9 mouse cellular contexts compared by ENCODE assay signal in genomic region chr14:34309907-34310233, GRCm38 (mm10). TPM values are rescaled to one million over a fixed set of nuclear protein-coding genes. Genes with fewer than 3 reads are reported as not detected.
DNase-seq lines count a peak whose midpoint lies in the region; ATAC-seq and TF ChIP-seq lines count a peak whose summit lies in the region.
"Had no signal": no experiment of that assay in that cellular context is flagged by ENCODE, and none has a peak within 500 bp of the region (broad histone marks: within the 10 kb centered on the region; RNA-seq: fewer than 3 reads in every experiment).

No protein-coding gene starts in this region.

- 10% methylated on average over 5 of the region's 5 CpGs for WGBS in heart, adult 2 months
- 12% methylated on average over 5 of the region's 5 CpGs for WGBS in forebrain, embryonic 12.5 days
- WGBS in liver, embryonic 13.5 days (ENCODE audit: insufficient replicate concordance) = 5% methylated on average over 5 of the region's 5 CpGs

- H3K27ac ChIP-seq in heart, adult 2 months = peak overlapping the region; percentile 98
- H3K27ac ChIP-seq in forebrain, embryonic 12.5 days = peak overlapping the region; percentile 97
- peak overlapping the region; percentile 87 for H3K27ac ChIP-seq in liver, embryonic 13.5 days

- no peaks in the 10 kb centered on the region for H3K9me3 ChIP-seq in forebrain, embryonic 12.5 days
- H3K9me3 ChIP-seq in liver, embryonic 13.5 days (replicated peaks) = no peaks in the 10 kb centered on the region

- no peak for TF ChIP-seq EP300 in heart, adult 2 months (IDR thresholded peaks at IDR 0.05; ENCODE audit: insufficient read depth, low read depth, low read length)

- H3K79me2 ChIP-seq in heart, adult 2 months (replicated peaks; ENCODE audit: control insufficient read depth, insufficient read depth, low read length) = peaks cover 5% of the 10 kb centered on the region
- peaks cover 46% of the 10 kb centered on the region for H3K79me2 ChIP-seq in C2C12 (ENCODE audit: control insufficient read depth, insufficient read depth)

- DNase-seq in heart, adult 2 months = no peak
- no peak for DNase-seq in heart, adult 11 months
- no peak for DNase-seq in liver, embryonic 13.5 days
- DNase-seq in MN1 (ENCODE audit: low spot score) = no peak
- DNase-seq in left cerebral cortex, postnatal 4 days = no peak
- no peak for DNase-seq in natural killer cell, adult 2 months (ENCODE audit: low spot score in 2 of 2)

- peak overlapping the region; percentile 83 for H3K9ac ChIP-seq in heart, adult 2 months (ENCODE audit: low read depth, low read length)
- H3K9ac ChIP-seq in forebrain, embryonic 12.5 days = peak overlapping the region; percentile 97
- peak overlapping the region; percentile 89 for H3K9ac ChIP-seq in liver, embryonic 13.5 days

- no peak for TF ChIP-seq CTCF in heart, adult 2 months (IDR thresholded peaks at IDR 0.05)
- TF ChIP-seq CTCF in C2C12 (IDR thresholded peaks at IDR 0.05; ENCODE audit: control insufficient read depth, insufficient read depth, insufficient read length) = no peak

- no peaks in the 10 kb centered on the region for H3K27me3 ChIP-seq in heart, adult 2 months (ENCODE audit: control insufficient read depth, insufficient read depth, low read length)
- H3K27me3 ChIP-seq in C2C12 (ENCODE audit: control insufficient read depth, insufficient read depth, insufficient read length) = no peaks in the 10 kb centered on the region
- H3K27me3 ChIP-seq in forebrain, embryonic 12.5 days = no peaks in the 10 kb centered on the region
- H3K27me3 ChIP-seq in liver, embryonic 13.5 days = no peaks in the 10 kb centered on the region

- H3K4me1 ChIP-seq in heart, adult 2 months (ENCODE audit: control insufficient read depth, insufficient read depth, low read length) = peaks cover 4% of the 10 kb centered on the region
- peaks cover 27% of the 10 kb centered on the region for H3K4me1 ChIP-seq in forebrain, embryonic 12.5 days
- peaks cover 38% of the 10 kb centered on the region for H3K4me1 ChIP-seq in liver, embryonic 13.5 days (replicated peaks)

- ATAC-seq in forebrain, embryonic 12.5 days (ENCODE audit: low FRiP score) = no peak
- ATAC-seq in liver, embryonic 13.5 days (ENCODE audit: low read depth) = no peak

- peak overlapping the region; percentile 83 for H3ac ChIP-seq in C2C12 (ENCODE audit: control insufficient read depth, insufficient read length, low read depth)

- peak overlapping the region; percentile 75 for H3K4me2 ChIP-seq in forebrain, embryonic 12.5 days
- H3K4me2 ChIP-seq in liver, embryonic 13.5 days = peak overlapping the region; percentile 99

- H3K4me3 ChIP-seq in heart, adult 2 months = peak overlapping the region; percentile 55
- peak overlapping the region; percentile 37 for H3K4me3 ChIP-seq in C2C12 (ENCODE audit: insufficient read depth, poor library complexity, severe bottlenecking)
- peak overlapping the region; percentile 91 for H3K4me3 ChIP-seq in forebrain, embryonic 12.5 days (replicated peaks)
- H3K4me3 ChIP-seq in liver, embryonic 13.5 days (replicated peaks) = peak overlapping the region; percentile 81

- intact Hi-C loops in heart, adult 2 months (cut with DNase I) = loop anchor here (2.0 to 10.0 kb wide), 4 partner anchors 38 to 365 kb away; partner anchors contain the start of gene Wapl
- intact Hi-C loops in left cerebral cortex, postnatal 4 days (cut with DNase I) = no loop called here

- H3K79me3 ChIP-seq in C2C12 (ENCODE audit: low read depth) = peaks cover 37% of the 10 kb centered on the region

- TF ChIP-seq POLR2A in heart, adult 2 months (IDR thresholded peaks at IDR 0.05; ENCODE audit: insufficient read depth, low read depth, low read length) = no peak

- H3K36me3 ChIP-seq in heart, adult 2 months (ENCODE audit: control insufficient read depth, insufficient read depth, low read length) = peaks cover 21% of the 10 kb centered on the region
- H3K36me3 ChIP-seq in C2C12 (ENCODE audit: control insufficient read depth, insufficient read depth) = peaks cover 13% of the 10 kb centered on the region
- H3K36me3 ChIP-seq in forebrain, embryonic 12.5 days (replicated peaks) = no peaks in the 10 kb centered on the region
- H3K36me3 ChIP-seq in liver, embryonic 13.5 days = no peaks in the 10 kb centered on the region

TF ChIP-seq in C2C12, 6 proteins besides CTCF, POLR2A, EP300 and RAD21:
- TF ChIP-seq USF1 (IDR thresholded peaks at IDR 0.05; ENCODE audit: low read depth) (no peak), FOSL1 (IDR thresholded peaks at IDR 0.05; ENCODE audit: insufficient read depth, low read length, poor library complexity, severe bottlenecking) (no peak), CEBPB (IDR thresholded peaks at IDR 0.05; ENCODE audit: low read depth) (no peak), MYOD1 (IDR thresholded peaks at IDR 0.05; ENCODE audit: control insufficient read depth, insufficient read length, low read depth) (no peak), MAX (IDR thresholded peaks at IDR 0.05) (no peak), MYOG (IDR thresholded peaks at IDR 0.05; ENCODE audit: control insufficient read depth, extremely low read depth, insufficient read length) (no peak)

RNA-seq across cellular contexts. Expression of gene Shld2, which starts 0.4 kb away (rescaled TPM):
- total RNA-seq in heart, adult 2 months (2021) = 1 to 10 TPM; 7.8 to 9.9 TPM
- 2.4 and 3.5 TPM in 2 replicates for polyA plus RNA-seq in heart, adult 2 months (2012; rRNA removed)
- 2.7 TPM for polyA plus RNA-seq in C2C12 (2012; fragmentation: generic; extraction: Trizol)
- polyA plus RNA-seq in forebrain, embryonic 12.5 days (2016; fragmentation: Nextera tagmentation; extraction: Ambion mirVana) = 8.7 and 11.0 TPM in 2 replicates
- 7.2 and 8.0 TPM in 2 replicates for polyA plus RNA-seq in liver, embryonic 13.5 days (2015; fragmentation: Nextera tagmentation; extraction: Ambion mirVana)
- total RNA-seq in left cerebral cortex, postnatal 4 days (2021) = 10 to 100 TPM in 1 of 2 experiments, 1 to 10 TPM in 1; 9.4 to 11.0 TPM

RNA-seq across cellular contexts. Expression of gene Glud1, which starts 0.7 kb away (rescaled TPM):
- 100 to 1,000 TPM; 127 to 148 TPM for total RNA-seq in heart, adult 2 months (2021)
- 52.1 and 73.2 TPM in 2 replicates for polyA plus RNA-seq in heart, adult 2 months (2012; rRNA removed)
- 136 TPM for polyA plus RNA-seq in C2C12 (2012; fragmentation: generic; extraction: Trizol)
- polyA plus RNA-seq in forebrain, embryonic 12.5 days (2016; fragmentation: Nextera tagmentation; extraction: Ambion mirVana) = 85.9 and 87.8 TPM in 2 replicates
- polyA plus RNA-seq in liver, embryonic 13.5 days (2015; fragmentation: Nextera tagmentation; extraction: Ambion mirVana) = 127 and 130 TPM in 2 replicates
- total RNA-seq in left cerebral cortex, postnatal 4 days (2021) = 100 to 1,000 TPM; 299 TPM

RNA-seq across cellular contexts. Expression of gene Fam25c, which starts 45.4 kb away (rescaled TPM):
- total RNA-seq in heart, adult 2 months (2021) = not detected
- polyA plus RNA-seq in heart, adult 2 months (2012; rRNA removed) = not detected in 2 replicates
- not detected for polyA plus RNA-seq in C2C12 (2012; fragmentation: generic; extraction: Trizol)
- not detected in 2 replicates for polyA plus RNA-seq in forebrain, embryonic 12.5 days (2016; fragmentation: Nextera tagmentation; extraction: Ambion mirVana)
- polyA plus RNA-seq in liver, embryonic 13.5 days (2015; fragmentation: Nextera tagmentation; extraction: Ambion mirVana) = not detected in 2 replicates
- total RNA-seq in left cerebral cortex, postnatal 4 days (2021) = 1 to 10 TPM in 1 of 2 experiments, not detected in 1; 1.0 TPM
- total RNA-seq: gastrocnemius, adult 18-20 months had no signal

Comparison
In these comparisons a context has a peak if more than half of its experiments do, and no peak if none do; other contexts are left out.
1. H3K4me3 ChIP-seq: peak in every context shown above with its lines; median percentile 91 in forebrain, embryonic 12.5 days; 81 in liver, embryonic 13.5 days; 55 in heart, adult 2 months; 37 in C2C12.